Mouse (Mus musculus): ENCODE measurements around the gene Zc3h7b. TPM values are rescaled to one million over a fixed set of nuclear protein-coding genes. Genes with fewer than 3 reads are reported as not detected.

Gene Zc3h7b
- polyA plus RNA-seq, 1 experiment = 9.4 TPM

GRCm38 (mm10) chr15:81835007-81835880 is 90.4 kb downstream of the Zc3h7b start:
- no peak for DNase-seq (ENCODE audit: low read depth, low spot score)
- WGBS = 66% methylated on average over 10 of the region's 10 CpGs

DNA sequence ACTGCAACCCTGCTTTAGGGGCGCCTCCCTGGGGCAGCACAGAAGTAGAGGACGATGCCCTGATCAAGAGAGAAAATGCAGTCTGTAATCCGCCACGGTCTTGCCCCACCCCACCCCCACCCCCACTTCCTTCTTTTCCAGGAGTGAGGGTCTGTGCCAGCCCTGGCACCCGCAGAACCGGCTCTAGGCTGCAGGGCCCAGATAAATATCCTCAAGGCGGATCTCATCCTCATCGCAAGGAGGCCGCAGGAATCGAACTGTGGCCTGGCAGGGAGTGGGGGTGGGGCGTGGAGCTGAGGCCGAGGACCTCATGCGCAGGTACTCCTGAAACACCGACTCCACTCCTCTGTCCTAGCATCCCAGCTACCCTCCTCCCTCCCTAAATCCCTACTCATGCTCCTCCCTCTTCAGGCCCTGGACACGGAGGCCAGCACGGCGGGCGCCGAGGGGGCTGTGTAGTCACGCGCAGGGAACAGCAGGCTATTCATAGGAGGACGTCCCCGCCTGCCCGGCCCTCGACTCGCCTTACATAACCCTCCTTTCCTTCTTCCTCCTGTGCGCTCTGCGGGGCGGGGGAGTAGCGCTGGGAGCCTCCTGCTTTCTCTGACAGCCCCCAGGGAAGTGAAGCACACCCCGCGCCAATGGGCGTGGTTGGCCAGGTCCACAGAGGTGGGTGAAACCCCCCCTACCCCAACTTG is 91.4 kb downstream of the Zc3h7b start:
- no peak for DNase-seq (ENCODE audit: low read depth, low spot score)
- 3% methylated on average over 33 of the region's 33 CpGs for WGBS

DNA sequence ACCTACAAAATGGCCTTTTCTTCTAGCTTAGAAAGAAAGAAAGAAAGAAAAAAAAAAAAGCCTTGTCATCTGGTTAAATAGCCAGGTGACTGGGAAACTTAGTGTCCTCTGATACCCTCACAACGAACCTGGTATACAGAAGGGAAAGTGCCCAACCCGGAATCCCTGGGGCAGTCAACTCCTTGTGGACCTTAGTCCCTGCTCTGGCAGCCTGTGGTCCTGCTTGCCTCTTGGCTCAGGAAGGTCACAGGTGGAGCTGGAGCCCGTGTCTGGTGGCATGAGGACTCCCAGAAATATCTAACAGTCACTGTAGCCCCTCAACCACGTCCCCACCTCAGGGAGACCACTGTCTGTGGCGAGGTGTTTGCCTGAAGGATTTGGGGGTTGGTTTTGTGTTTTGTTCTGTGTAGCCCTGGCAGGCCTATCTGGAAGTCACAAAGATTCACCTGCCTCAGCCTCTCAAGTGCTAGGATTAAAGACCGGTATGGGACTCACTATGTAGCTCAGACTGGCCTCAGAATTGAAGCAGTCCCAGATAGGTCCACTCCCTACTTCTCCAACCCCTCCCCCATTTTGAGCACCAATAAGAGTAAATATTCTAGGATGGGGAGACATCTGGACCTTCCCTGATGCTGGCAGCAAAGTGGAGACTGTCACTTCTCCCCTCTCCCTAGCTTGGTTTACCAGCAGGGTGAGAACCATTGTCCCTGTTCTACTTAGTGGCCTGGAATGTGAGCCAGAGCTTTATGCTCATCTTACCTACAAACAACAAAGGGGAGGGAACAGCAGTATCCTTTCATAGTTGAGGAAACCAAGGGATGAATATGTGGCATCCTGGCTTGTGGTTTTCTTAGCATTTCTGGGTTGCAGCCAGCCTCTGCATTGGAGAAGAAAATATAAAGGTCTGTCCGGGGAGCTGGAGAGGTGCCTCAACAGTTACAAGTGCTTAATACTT is 92.4 kb downstream of the Zc3h7b start:
- DNase-seq (ENCODE audit: low read depth, low spot score) = no peak
- 57% methylated on average over 7 of the region's 7 CpGs for WGBS

DNA sequence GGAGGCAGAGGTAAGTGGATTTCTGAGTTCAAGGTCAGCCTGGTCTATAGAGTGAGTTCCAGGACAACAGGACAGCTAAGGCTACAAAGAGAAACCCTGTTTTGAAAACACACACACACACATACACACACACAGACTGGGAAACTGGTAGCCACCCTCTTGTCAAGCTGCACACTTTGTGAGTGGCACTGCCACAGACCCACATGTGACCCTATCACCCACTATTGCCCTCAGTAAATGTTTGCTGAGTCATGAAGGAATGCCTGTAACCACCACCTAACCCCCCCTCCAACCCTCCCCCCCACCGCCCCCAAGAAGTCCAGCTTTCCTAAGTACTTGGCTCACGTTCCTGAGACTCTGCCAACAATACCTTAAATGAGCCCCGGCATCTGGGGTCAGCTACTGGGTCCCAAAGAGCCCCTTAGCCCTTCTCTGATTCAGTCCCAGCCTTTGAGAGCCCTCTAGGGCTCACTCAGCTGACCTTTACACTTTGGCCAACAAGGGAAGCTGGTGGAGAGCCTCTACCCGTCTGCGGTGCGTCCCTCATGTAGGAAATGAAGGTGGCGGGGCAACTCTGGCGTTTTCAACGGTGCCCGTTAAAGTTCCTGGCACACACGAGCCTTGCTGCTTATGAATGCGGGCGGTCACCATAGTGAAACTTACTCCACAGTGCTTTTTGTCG is 93.8 kb downstream of the Zc3h7b start:
- DNase-seq (ENCODE audit: low read depth, low spot score) = no peak
- WGBS = 30% methylated on average over 14 of the region's 14 CpGs

DNA sequence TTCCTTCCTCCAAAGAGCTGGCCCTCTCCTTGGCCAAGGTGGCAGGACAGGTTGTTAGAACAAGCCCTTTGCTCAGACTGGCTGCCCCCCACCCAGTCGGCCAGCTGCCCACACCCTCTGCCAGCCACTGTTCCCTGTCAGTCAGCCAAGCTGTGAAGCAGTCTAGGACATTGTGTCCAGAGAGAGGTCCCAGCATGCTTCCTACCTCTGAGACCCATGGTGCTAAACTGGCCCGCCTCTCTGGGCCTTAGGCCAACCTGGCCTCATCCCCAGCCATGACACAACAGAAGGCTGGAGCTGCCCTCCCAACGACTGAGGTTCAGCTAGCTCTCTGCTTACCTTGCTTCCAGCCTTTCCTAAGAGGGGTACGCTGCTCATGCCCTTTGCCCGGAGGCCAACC is 94.8 kb downstream of the Zc3h7b start:
- 26% methylated on average over 5 of the region's 5 CpGs for WGBS
- DNase-seq (ENCODE audit: low read depth, low spot score) = no peak

DNA sequence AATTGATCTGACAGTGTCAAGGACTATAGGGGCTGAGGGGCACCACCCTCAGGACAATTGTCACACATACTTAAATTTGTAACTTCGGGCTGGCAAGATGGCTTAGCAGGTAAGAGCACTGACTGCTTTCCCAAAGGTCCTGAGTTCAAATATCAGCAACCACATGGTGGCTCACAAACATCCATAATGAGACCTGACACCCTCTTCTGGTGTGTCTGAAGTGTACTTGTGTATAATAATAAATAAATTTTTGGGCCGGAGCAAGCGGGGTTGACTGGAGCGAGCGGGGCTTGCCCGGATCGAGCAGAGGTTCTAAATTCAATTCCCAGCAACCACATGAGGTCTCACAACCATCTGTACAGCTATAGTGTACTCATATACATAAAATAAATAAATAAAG is 95.4 kb downstream of the Zc3h7b start:
- 88% methylated on average over 7 of the region's 7 CpGs for WGBS
- DNase-seq (ENCODE audit: low read depth, low spot score) = no peak

DNA sequence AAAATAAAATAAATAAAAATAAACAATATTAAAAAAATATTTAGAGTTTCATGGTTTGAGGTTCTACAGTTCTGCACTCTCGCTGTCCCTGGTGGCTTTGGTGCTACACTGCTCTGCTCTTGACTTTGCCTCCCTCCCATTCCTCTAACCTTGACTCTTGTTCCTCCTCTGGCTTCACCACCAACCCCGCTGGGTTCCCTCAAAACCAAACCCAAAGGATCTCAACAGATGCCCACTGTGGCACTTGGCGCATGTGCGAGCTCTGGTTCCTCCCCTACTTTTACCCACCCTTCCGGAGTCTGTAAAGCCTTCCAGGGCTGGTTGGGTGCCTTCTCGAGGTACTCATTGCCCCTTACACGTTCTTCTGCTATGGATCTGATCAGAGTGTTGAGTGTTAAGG is 97.4 kb downstream of the Zc3h7b start:
- DNase-seq (ENCODE audit: low read depth, low spot score) = no peak
- WGBS = 85% methylated on average over 7 of the region's 7 CpGs

GRCm38 (mm10) chr15:81845033-81845625 is 100.3 kb downstream of the Zc3h7b start:
- no peak for DNase-seq (ENCODE audit: low read depth, low spot score)

DNA sequence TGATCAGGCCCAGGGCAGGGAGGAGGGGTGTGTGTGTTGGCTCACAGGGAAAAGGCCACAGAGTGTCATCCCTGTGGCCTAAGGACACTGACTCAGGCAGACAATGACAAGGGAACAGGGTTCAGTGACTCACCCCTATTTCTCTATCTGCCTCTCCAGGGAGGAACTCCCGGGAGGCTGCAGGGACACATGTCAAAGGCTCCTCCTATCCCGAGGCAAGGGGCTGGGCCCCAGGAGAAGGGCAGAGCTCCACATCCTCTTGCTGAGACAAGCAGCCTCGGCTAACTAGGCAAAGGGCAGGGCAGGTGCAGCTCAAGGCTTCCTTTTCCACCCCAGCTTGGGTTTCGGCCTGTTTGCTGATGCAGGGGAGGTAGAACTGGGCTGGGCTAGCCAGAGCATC is 100.9 kb downstream of the Zc3h7b start:
- 18% methylated on average over 4 of the region's 4 CpGs for WGBS
- no peak for DNase-seq (ENCODE audit: low read depth, low spot score)

More at GRCm38 (mm10) chr15:81845033-81845625, 100.3 kb downstream of the Zc3h7b start:
- WGBS = 79% methylated on average over 5 of the region's 5 CpGs

Other genes starting within 250 kb of the Zc3h7b start
- gene Ep300, start 159.7 kb upstream of the Zc3h7b start, polyA plus RNA-seq (2012; rRNA removed) = 17.0 and 31.3 TPM in 2 replicates
- gene L3mbtl2, start 81.2 kb upstream of the Zc3h7b start, polyA plus RNA-seq (2012; rRNA removed) = 14.1 and 14.7 TPM in 2 replicates
- 0.91 and 1.2 TPM in 2 replicates for gene Chadl, start 47.8 kb upstream of the Zc3h7b start, polyA plus RNA-seq (2012; rRNA removed)
- gene Rangap1, start 473 bp downstream of the Zc3h7b start, polyA plus RNA-seq (2012; rRNA removed) = 42.1 and 45.6 TPM in 2 replicates
- gene Tef, start 57.4 kb downstream of the Zc3h7b start, polyA plus RNA-seq (2012; rRNA removed) = 5.9 and 11.3 TPM in 2 replicates
- gene Tob2, start 113.7 kb downstream of the Zc3h7b start, polyA plus RNA-seq (2012; rRNA removed) = 16.5 and 29.7 TPM in 2 replicates
- gene Phf5a, start 126.9 kb downstream of the Zc3h7b start, polyA plus RNA-seq (2012; rRNA removed) = 69.4 and 87.1 TPM in 2 replicates
- 327 and 443 TPM in 2 replicates for gene Aco2, start 127.3 kb downstream of the Zc3h7b start, polyA plus RNA-seq (2012; rRNA removed)
- gene Polr3h, start 181.2 kb downstream of the Zc3h7b start, polyA plus RNA-seq (2012; rRNA removed) = 8.6 and 10.1 TPM in 2 replicates
- 2.0 and 2.8 TPM in 2 replicates for gene Csdc2, start 191.7 kb downstream of the Zc3h7b start, polyA plus RNA-seq (2012; rRNA removed)
- 14.3 and 16.1 TPM in 2 replicates for gene Pmm1, start 215.9 kb downstream of the Zc3h7b start, polyA plus RNA-seq (2012; rRNA removed)
- not detected in 2 replicates for gene 1700029P11Rik, start 235.5 kb downstream of the Zc3h7b start, polyA plus RNA-seq (2012; rRNA removed)
- gene Xrcc6, start 242.8 kb downstream of the Zc3h7b start, polyA plus RNA-seq (2012; rRNA removed) = 16.8 and 18.9 TPM in 2 replicates

Measured in large intestine, adult 2 months (tissue).